Mouse (Mus musculus): ENCODE data around the gene Ptcd1. TPM values are rescaled to one million over a fixed set of nuclear protein-coding genes. Genes with fewer than 3 reads are reported as not detected.
"Not testable (repeated sequence)": the region's sequence is repeated elsewhere in the genome, so short reads cannot be mapped to it uniquely, and the experiment has no call there.

Ptcd1 gene
- polyA plus RNA-seq, 2 experiments: 5.4 to 5.5 TPM

DNA sequence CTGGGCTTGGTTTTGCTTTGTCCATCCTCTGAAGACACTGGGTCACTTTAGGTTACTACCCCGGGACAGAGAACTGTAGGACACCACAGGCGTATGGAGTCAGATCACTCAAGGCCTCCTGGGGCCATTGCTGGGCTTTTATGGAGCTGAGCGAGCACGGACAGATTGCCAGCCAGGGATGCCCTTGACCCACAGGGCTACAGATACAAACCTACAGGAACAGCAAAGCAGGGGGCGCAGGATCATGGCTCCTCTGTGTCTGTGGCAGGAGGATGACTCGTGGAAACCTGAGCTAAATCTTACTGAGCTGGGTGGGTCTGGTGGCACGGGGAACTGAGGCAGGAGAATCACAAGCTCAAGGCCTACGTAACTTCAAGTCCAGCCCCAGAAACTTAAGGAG, 54.3 kb downstream of the Ptcd1 start:
- 68% methylated on average over 8 of the region's 8 CpGs for WGBS (ENCODE audit: insufficient replicate concordance)
- H3K27ac ChIP-seq: no peak overlapping the region
- no peaks in the 10 kb centered on the region for H3K4me1 ChIP-seq (replicated peaks; ENCODE audit: control insufficient read depth in 2 of 2, insufficient read depth in 2 of 2, low read length in 1 of 2)
- TF ChIP-seq CTCF (IDR thresholded peaks at IDR 0.05; ENCODE audit: low read depth): no peak
- TF ChIP-seq EP300 (IDR thresholded peaks at IDR 0.05; ENCODE audit: low read depth): no peak
- no peak overlapping the region for H3K9ac ChIP-seq (replicated peaks)
- no peaks in the 10 kb centered on the region for H3K9me3 ChIP-seq (ENCODE audit: control insufficient read depth, low read length)
- no peaks in the 10 kb centered on the region for H3K27me3 ChIP-seq (ENCODE audit: control insufficient read depth, insufficient read depth, low read length)
- peaks cover 7% of the 10 kb centered on the region; the same call in 1 of the 2 replicates for H3K36me3 ChIP-seq (replicated peaks; ENCODE audit: control insufficient read depth, insufficient read depth, low read depth)
- ATAC-seq (ENCODE audit: insufficient read depth) (no peak), DNase-seq (ENCODE audit: low read depth in 3 of 3, low spot score in 3 of 3) (no peak)
- no peak overlapping the region for H3K4me2 ChIP-seq (ENCODE audit: low read depth)
- no peak overlapping the region for H3K4me3 ChIP-seq (ENCODE audit: insufficient read depth in 1 of 2, low read depth in 2 of 2, low read length in 2 of 2)

GRCm38 (mm10) chr5:145110401-145110800, 56.5 kb downstream of the Ptcd1 start:
- H3K27ac ChIP-seq: no peak overlapping the region
- H3K4me3 ChIP-seq (ENCODE audit: insufficient read depth in 1 of 2, low read depth in 2 of 2, low read length in 2 of 2): no peak overlapping the region
- DNase-seq (ENCODE audit: low read depth in 3 of 3, low spot score in 3 of 3) (no peak), ATAC-seq (ENCODE audit: insufficient read depth) (no peak)
- H3K36me3 ChIP-seq (replicated peaks; ENCODE audit: control insufficient read depth, insufficient read depth, low read depth): peaks cover 14% of the 10 kb centered on the region; the same call in 1 of the 2 replicates
- no peak overlapping the region for H3K4me2 ChIP-seq (ENCODE audit: low read depth)
- no peaks in the 10 kb centered on the region for H3K27me3 ChIP-seq (ENCODE audit: control insufficient read depth, insufficient read depth, low read length)
- TF ChIP-seq CTCF (IDR thresholded peaks at IDR 0.05; ENCODE audit: low read depth): no peak
- TF ChIP-seq EP300 (IDR thresholded peaks at IDR 0.05; ENCODE audit: low read depth): no peak
- WGBS (ENCODE audit: insufficient replicate concordance): 63% methylated on average over 6 of the region's 6 CpGs
- H3K9ac ChIP-seq (replicated peaks): no peak overlapping the region
- H3K9me3 ChIP-seq (ENCODE audit: control insufficient read depth, low read length): no peaks in the 10 kb centered on the region
- no peaks in the 10 kb centered on the region for H3K4me1 ChIP-seq (replicated peaks; ENCODE audit: control insufficient read depth in 2 of 2, insufficient read depth in 2 of 2, low read length in 1 of 2)

DNA sequence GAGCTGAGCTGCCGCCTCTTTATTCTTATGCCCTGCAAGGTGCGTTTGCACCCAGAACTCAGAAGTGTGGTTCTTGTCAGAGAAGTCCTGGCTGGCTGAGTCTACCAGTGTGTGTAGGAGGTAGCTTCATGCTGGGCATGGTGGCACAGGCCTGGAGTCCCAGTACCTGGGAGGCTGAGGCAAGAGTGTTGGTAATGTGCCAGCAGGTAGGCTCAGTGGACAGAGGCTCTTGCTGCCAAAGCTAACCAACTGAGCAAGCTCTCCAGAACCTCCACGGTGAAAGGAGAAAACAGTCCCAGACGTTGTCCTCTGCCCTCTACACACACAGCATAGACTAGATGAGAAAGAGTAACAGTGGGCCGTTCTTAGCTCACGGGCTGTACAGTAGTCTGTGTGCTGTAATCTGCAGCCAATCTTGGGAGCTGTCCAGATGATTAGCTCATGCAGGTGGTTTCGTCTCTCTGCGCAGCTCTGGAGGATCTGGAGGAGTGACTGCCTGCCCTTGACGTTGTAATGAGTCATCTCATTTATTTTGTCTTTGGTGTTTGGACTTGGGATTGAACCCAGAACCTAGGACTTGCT, 61.1 kb downstream of the Ptcd1 start:
- TF ChIP-seq CTCF (IDR thresholded peaks at IDR 0.05; ENCODE audit: low read depth) (no peak), EP300 (IDR thresholded peaks at IDR 0.05; ENCODE audit: low read depth) (no peak)
- ATAC-seq (ENCODE audit: insufficient read depth) (no peak), DNase-seq (ENCODE audit: low read depth in 3 of 3, low spot score in 3 of 3) (no peak)
- H3K4me3 ChIP-seq (ENCODE audit: insufficient read depth in 1 of 2, low read depth in 2 of 2, low read length in 2 of 2): no peak overlapping the region
- no peaks in the 10 kb centered on the region for H3K4me1 ChIP-seq (replicated peaks; ENCODE audit: control insufficient read depth in 2 of 2, insufficient read depth in 2 of 2, low read length in 1 of 2)
- H3K9me3 ChIP-seq (ENCODE audit: control insufficient read depth, low read length): no peaks in the 10 kb centered on the region
- H3K36me3 ChIP-seq (replicated peaks; ENCODE audit: control insufficient read depth, insufficient read depth, low read depth): peaks cover 37% of the 10 kb centered on the region
- H3K27me3 ChIP-seq (ENCODE audit: control insufficient read depth, insufficient read depth, low read length): no peaks in the 10 kb centered on the region
- H3K27ac ChIP-seq: no peak overlapping the region
- WGBS (ENCODE audit: insufficient replicate concordance): 80% methylated on average over 9 of the region's 9 CpGs
- no peak overlapping the region for H3K4me2 ChIP-seq (ENCODE audit: low read depth)
- no peak overlapping the region for H3K9ac ChIP-seq (replicated peaks)

GRCm38 (mm10) chr5:145104328-145104727, 62.6 kb downstream of the Ptcd1 start:
- Histone ChIP-seq H3K36me3 (replicated peaks; ENCODE audit: control insufficient read depth, insufficient read depth, low read depth) (peaks cover 41% of the 10 kb centered on the region), H3K9me3 (ENCODE audit: control insufficient read depth, low read length) (no peaks in the 10 kb centered on the region), H3K4me3 (ENCODE audit: insufficient read depth in 1 of 2, low read depth in 2 of 2, low read length in 2 of 2) (no peak overlapping the region), H3K4me1 (replicated peaks; ENCODE audit: control insufficient read depth in 2 of 2, insufficient read depth in 2 of 2, low read length in 1 of 2) (no peaks in the 10 kb centered on the region), H3K9ac (replicated peaks) (no peak overlapping the region), H3K27ac (no peak overlapping the region), H3K4me2 (ENCODE audit: low read depth) (no peak overlapping the region), H3K27me3 (ENCODE audit: control insufficient read depth, insufficient read depth, low read length) (no peaks in the 10 kb centered on the region)
- WGBS (ENCODE audit: insufficient replicate concordance): 83% methylated on average over 9 of the region's 9 CpGs
- ATAC-seq (ENCODE audit: insufficient read depth) (no peak), DNase-seq (ENCODE audit: low read depth in 3 of 3, low spot score in 3 of 3) (no peak)
- no peak for TF ChIP-seq EP300 (IDR thresholded peaks at IDR 0.05; ENCODE audit: low read depth)
- no peak for TF ChIP-seq CTCF (IDR thresholded peaks at IDR 0.05; ENCODE audit: low read depth)

GRCm38 (mm10) chr5:145102706-145103105, 64.2 kb downstream of the Ptcd1 start:
- H3K4me3 ChIP-seq (ENCODE audit: insufficient read depth in 1 of 2, low read depth in 2 of 2, low read length in 2 of 2): no peak overlapping the region
- H3K9me3 ChIP-seq (ENCODE audit: control insufficient read depth, low read length): no peaks in the 10 kb centered on the region
- H3K4me2 ChIP-seq (ENCODE audit: low read depth): no peak overlapping the region
- peaks cover 41% of the 10 kb centered on the region for H3K36me3 ChIP-seq (replicated peaks; ENCODE audit: control insufficient read depth, insufficient read depth, low read depth)
- DNase-seq (ENCODE audit: low read depth in 3 of 3, low spot score in 3 of 3) (no peak), ATAC-seq (ENCODE audit: insufficient read depth) (peak; percentile 45; the same call in 1 of the 2 replicates)
- H3K4me1 ChIP-seq (replicated peaks; ENCODE audit: control insufficient read depth in 2 of 2, insufficient read depth in 2 of 2, low read length in 1 of 2): no peaks in the 10 kb centered on the region
- no peak overlapping the region for H3K27ac ChIP-seq
- TF ChIP-seq CTCF (IDR thresholded peaks at IDR 0.05; ENCODE audit: low read depth): no peak
- no peak for TF ChIP-seq EP300 (IDR thresholded peaks at IDR 0.05; ENCODE audit: low read depth)
- H3K27me3 ChIP-seq (ENCODE audit: control insufficient read depth, insufficient read depth, low read length): no peaks in the 10 kb centered on the region
- 28% methylated on average over 4 of the region's 4 CpGs for WGBS (ENCODE audit: insufficient replicate concordance)
- no peak overlapping the region for H3K9ac ChIP-seq (replicated peaks)

DNA sequence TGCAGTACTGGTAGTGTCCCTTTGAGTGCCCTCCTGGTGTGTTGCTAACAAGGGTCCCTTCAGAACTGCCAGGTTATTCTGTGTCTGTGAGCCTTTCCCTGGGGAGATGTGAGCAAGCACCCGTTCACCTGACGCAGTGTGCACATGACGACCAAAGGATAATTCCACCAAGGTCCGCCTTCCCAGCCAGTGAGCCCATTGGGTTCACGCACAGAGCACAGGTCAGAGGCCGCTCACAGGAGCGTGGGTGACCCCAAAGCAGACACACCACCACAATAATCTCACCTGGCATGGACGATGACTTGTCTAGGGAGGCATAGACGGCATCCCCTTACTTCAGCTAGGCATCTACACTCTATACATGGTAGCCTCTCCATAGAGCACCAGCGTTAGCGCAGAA, 65.5 kb downstream of the Ptcd1 start:
- not testable (repeated sequence) for ATAC-seq (ENCODE audit: insufficient read depth); H3K4me2 ChIP-seq (ENCODE audit: low read depth); H3K9me3 ChIP-seq (ENCODE audit: control insufficient read depth, low read length); H3K4me3 ChIP-seq (ENCODE audit: insufficient read depth in 1 of 2, low read depth in 2 of 2, low read length in 2 of 2); H3K9ac ChIP-seq (replicated peaks); H3K4me1 ChIP-seq (replicated peaks; ENCODE audit: control insufficient read depth in 2 of 2, insufficient read depth in 2 of 2, low read length in 1 of 2); DNase-seq (ENCODE audit: low read depth in 3 of 3, low spot score in 3 of 3); H3K27me3 ChIP-seq (ENCODE audit: control insufficient read depth, insufficient read depth, low read length); H3K27ac ChIP-seq
- 93% methylated on average over 11 of the region's 11 CpGs for WGBS (ENCODE audit: insufficient replicate concordance)
- H3K36me3 ChIP-seq (replicated peaks; ENCODE audit: control insufficient read depth, insufficient read depth, low read depth): peaks cover 44% of the 10 kb centered on the region
